Comparison of ENCODE assay signal across 9 mouse cellular contexts in genomic region chr1:186189390-186189789, GRCm38 (mm10).
DNase-seq lines count a peak whose midpoint lies in the region; ATAC-seq and TF ChIP-seq lines count a peak whose summit lies in the region.
"Had no signal": no experiment of that assay in that cellular context is flagged by ENCODE, and none has a peak within 500 bp of the region (broad histone marks: within the 10 kb centered on the region; RNA-seq: fewer than 3 reads in every experiment).

No protein-coding gene starts in this region.

- peak; percentile 58 to 64 for DNase-seq in heart, adult 18-20 months
- peak; percentile 14 for DNase-seq in lung, postnatal 25 days (ENCODE audit: low spot score)
- no peak for DNase-seq in spleen, postnatal 4 days (ENCODE audit: low spot score in 2 of 2)
- DNase-seq in adrenal gland, adult 2 months: no peak
- DNase-seq in urinary bladder, postnatal 10 days (ENCODE audit: low spot score): no peak
- DNase-seq: spleen, adult 18-20 months had no signal

- H3K4me3 ChIP-seq in heart, embryonic 12.5 days: no peak overlapping the region
- no peak overlapping the region for H3K4me3 ChIP-seq in embryonic facial prominence, embryonic 15.5 days (replicated peaks)
- H3K4me3 ChIP-seq in intestine, postnatal 0 days (ENCODE audit: low read depth, low read length): no peak overlapping the region

- H3K36me3 ChIP-seq in heart, embryonic 12.5 days: no peaks in the 10 kb centered on the region
- no peaks in the 10 kb centered on the region for H3K36me3 ChIP-seq in embryonic facial prominence, embryonic 15.5 days
- no peaks in the 10 kb centered on the region for H3K36me3 ChIP-seq in intestine, postnatal 0 days (ENCODE audit: control insufficient read depth, insufficient read depth)

- no peak overlapping the region for H3K27ac ChIP-seq in heart, embryonic 12.5 days (ENCODE audit: poor library complexity, severe bottlenecking)
- peak overlapping the region; percentile 60 for H3K27ac ChIP-seq in embryonic facial prominence, embryonic 15.5 days (replicated peaks)
- H3K27ac ChIP-seq in intestine, postnatal 0 days (ENCODE audit: low read depth, low read length): no peak overlapping the region

- no peaks in the 10 kb centered on the region for H3K27me3 ChIP-seq in heart, embryonic 12.5 days (replicated peaks)
- H3K27me3 ChIP-seq in embryonic facial prominence, embryonic 15.5 days: no peaks in the 10 kb centered on the region
- H3K27me3 ChIP-seq in intestine, postnatal 0 days (replicated peaks; ENCODE audit: control insufficient read depth, insufficient read depth, low read length): no peaks in the 10 kb centered on the region

- ATAC-seq in heart, embryonic 12.5 days (ENCODE audit: insufficient number of reproducible peaks, low FRiP score): no peak
- ATAC-seq in embryonic facial prominence, embryonic 15.5 days (ENCODE audit: insufficient number of reproducible peaks, low FRiP score, low TSS enrichment, low read depth): 0 out of 2 replicates have a peak, but pooled peaks have one; percentile 60
- ATAC-seq in intestine, postnatal 0 days: no peak

- no peak overlapping the region for H3K4me2 ChIP-seq in heart, embryonic 12.5 days
- H3K4me2 ChIP-seq in embryonic facial prominence, embryonic 15.5 days (replicated peaks): 0 out of 2 replicates have a peak overlapping the region, but pooled peaks have one; percentile 1
- no peak overlapping the region for H3K4me2 ChIP-seq in intestine, postnatal 0 days (replicated peaks; ENCODE audit: low read depth)

- no peaks in the 10 kb centered on the region for H3K9me3 ChIP-seq in heart, embryonic 12.5 days (replicated peaks)
- no peaks in the 10 kb centered on the region for H3K9me3 ChIP-seq in embryonic facial prominence, embryonic 15.5 days (replicated peaks)
- no peaks in the 10 kb centered on the region for H3K9me3 ChIP-seq in intestine, postnatal 0 days (ENCODE audit: control insufficient read depth)

- 71% methylated on average over 11 of the region's 11 CpGs for WGBS in heart, embryonic 12.5 days
- WGBS in embryonic facial prominence, embryonic 15.5 days: 32% methylated on average over 11 of the region's 11 CpGs
- 55% methylated on average over 11 of the region's 11 CpGs for WGBS in intestine, postnatal 0 days

- peak; percentile 26; the same call in 1 of the 2 replicates for TF ChIP-seq CTCF in intestine, postnatal 0 days (IDR thresholded peaks at IDR 0.05; ENCODE audit: low read depth)

- no peaks in the 10 kb centered on the region for H3K4me1 ChIP-seq in heart, embryonic 12.5 days (replicated peaks)
- 0 out of 2 replicates have a peak, but pooled peaks cover 3% of the 10 kb centered on the region for H3K4me1 ChIP-seq in embryonic facial prominence, embryonic 15.5 days
- no peaks in the 10 kb centered on the region for H3K4me1 ChIP-seq in intestine, postnatal 0 days (replicated peaks; ENCODE audit: control insufficient read depth, insufficient read depth, low read length)

- H3K9ac ChIP-seq in heart, embryonic 12.5 days: no peak overlapping the region
- no peak overlapping the region for H3K9ac ChIP-seq in embryonic facial prominence, embryonic 15.5 days
- H3K9ac ChIP-seq in intestine, postnatal 0 days (ENCODE audit: low read depth, low read length): no peak overlapping the region

Comparison
In these comparisons a context has a peak if more than half of its experiments do, and no peak if none do; other contexts are left out.
1. DNase-seq: peak in heart, adult 18-20 months (2 of 2) and lung, postnatal 25 days (single experiment); none in spleen, postnatal 4 days (0 of 2), adrenal gland, adult 2 months (single experiment) and urinary bladder, postnatal 10 days (single experiment).